Mouse (Mus musculus) left cerebral cortex, postnatal 36 days (tissue): ENCODE measurements around the gene Lhfpl2. TPM values are rescaled to one million over a fixed set of nuclear protein-coding genes. Genes with fewer than 3 reads are reported as not detected.
"Not testable (repeated sequence)": the region's sequence is repeated elsewhere in the genome, so short reads cannot be mapped to it uniquely, and the experiment has no call there.

Experiments used
- DNase-seq, 2 experiments: peaks; one replicate each; pipeline ENCODE4 v3.0.0; 2021 to 2022; ENCODE audit warnings: low spot score in 2 of 2, mixed read lengths in 1 of 2
- intact Hi-C: fragments of 180-260 bp; cut with DNase I; formaldehyde crosslinking; loops from one replicate; pipeline ENCODE4 v1.15.1; 2025
- total RNA-seq, 2 experiments: library from RNA; stranded (reverse); gene quantifications; 2 replicates each; pipeline ENCODE4 v1.2.3; 2021

The Lhfpl2 gene
- 10 to 100 TPM; 12.3 to 12.4 TPM for total RNA-seq

GRCm38 (mm10) chr13:94057563-94058560 lies at the start of gene Lhfpl2:
Lhfpl2 (plus strand) TSS chr13:94057796.
- intact Hi-C loops: no loop called here
- DNase-seq: peak in 1 of 2 experiments; percentile 18

DNA sequence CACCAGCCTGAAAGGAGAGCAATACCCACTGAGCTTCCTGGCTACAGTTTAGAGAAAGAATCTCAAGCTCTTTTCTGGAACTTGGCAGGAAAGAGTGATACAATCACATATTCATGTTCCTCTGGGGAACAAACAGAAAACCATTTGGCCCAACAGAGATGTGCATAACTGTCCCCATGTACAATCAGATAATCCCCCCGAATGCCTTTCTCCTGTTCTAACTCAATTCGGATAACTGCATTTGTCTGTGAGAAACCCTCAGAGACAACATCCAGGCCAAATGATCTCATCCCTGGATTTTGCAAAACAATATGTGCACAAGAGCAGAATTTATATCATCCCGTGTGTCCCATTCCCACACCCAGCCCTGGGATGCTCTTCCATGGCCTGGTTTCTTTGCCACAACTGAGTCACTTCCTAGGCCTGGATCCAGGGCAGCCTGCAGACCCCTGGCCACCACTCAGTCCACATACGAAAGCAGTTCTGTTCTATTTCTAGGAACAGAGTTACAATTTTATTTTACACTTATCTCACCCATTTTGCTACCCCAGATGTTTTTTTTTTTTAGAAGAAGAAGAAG lies 45.5 kb upstream of the Lhfpl2 start:
- no peak for DNase-seq
- intact Hi-C loops: no loop called here

- intact Hi-C loops: no loop called here
- DNase-seq: no peak
These were observed 43.6 kb upstream of the Lhfpl2 start for GRCm38 (mm10) chr13:94013986-94014385.

DNA sequence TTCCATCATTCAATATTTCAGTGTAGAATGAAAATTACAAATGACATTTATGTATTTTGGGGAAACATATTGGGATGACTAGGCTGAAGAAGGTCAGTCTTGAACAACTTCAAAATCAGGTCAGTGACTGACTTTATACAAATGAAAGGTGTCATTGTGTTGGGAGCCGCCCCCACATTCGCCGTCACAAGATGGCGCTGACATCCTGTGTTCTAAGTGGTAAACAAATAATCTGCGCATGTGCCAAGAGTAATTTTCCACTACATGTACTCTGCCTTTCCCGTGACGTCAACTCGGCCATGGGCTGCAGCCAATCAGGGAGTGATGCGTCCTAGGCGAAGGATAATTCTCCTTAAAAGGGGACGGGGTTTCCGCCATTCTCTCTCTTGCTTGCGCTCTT lies 33.0 kb upstream of the Lhfpl2 start:
- intact Hi-C loops, DNase-seq: not testable (repeated sequence)

DNA sequence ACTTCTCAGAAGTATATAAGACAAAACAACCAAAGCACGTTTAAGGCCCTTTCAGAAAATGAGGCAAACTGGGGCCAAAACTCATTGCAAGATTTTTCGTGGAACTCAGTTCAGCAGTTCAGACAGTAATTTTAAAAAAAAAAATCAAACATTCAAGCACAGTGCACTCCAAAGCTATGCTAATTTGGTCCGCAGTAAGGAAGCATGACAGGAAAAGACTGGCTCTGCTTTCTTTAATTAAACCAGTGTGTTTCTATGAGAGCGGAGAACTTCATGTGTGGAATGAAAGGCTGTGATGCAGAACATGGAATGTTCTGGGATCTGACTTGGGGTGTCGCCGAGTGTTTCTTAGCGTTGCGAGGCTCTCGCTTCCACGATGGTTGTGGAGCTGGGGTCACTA lies 28.4 kb upstream of the Lhfpl2 start:
- DNase-seq: no peak
- intact Hi-C loops: no loop called here

DNA sequence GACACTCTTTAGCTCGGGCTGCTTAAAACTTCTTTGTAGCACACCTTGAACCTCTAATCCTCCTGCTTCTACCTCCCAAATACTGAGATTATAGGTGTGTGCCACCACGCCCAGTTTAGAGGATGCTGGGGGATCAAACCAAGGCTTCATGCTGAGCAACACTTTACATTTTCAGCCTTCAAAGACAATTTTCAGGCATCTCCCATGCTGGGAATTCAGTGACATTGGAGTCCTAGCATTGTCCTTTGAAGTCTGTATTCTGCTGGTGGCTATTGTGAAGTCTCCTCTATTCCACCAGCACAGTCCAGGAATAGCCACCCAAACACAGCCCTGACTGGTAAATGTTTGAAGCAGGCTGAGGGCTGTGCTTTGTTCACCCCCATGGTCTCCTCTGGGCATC lies 27.0 kb upstream of the Lhfpl2 start:
- intact Hi-C loops: no loop called here
- no peak for DNase-seq

- intact Hi-C loops: no loop called here
- no peak for DNase-seq
These were observed 20.1 kb upstream of the Lhfpl2 start for GRCm38 (mm10) chr13:94037313-94038051.

GRCm38 (mm10) chr13:94038052-94038340 lies 19.6 kb upstream of the Lhfpl2 start:
- intact Hi-C loops: no loop called here
- no peak for DNase-seq

DNA sequence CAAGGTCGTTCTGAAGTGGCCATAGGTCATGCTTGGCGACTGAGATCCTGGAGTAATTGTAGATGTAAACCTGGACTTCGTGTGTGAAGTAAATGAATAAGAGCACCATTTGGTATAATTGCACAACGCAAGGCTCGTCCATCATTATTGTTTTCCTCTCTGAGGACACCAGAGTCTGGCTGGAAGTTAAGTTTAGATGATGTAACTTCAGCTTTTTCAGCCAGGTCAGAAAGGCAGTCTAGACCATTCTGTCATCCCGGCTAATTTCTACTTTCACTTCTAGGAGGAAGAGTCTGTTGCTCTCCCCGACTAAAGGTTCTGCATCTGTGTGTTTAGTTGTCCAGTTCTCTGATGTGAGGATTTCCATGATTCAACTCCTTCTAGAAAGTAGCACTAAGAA lies 7.6 kb upstream of the Lhfpl2 start:
- intact Hi-C loops: no loop called here
- DNase-seq: no peak

DNA sequence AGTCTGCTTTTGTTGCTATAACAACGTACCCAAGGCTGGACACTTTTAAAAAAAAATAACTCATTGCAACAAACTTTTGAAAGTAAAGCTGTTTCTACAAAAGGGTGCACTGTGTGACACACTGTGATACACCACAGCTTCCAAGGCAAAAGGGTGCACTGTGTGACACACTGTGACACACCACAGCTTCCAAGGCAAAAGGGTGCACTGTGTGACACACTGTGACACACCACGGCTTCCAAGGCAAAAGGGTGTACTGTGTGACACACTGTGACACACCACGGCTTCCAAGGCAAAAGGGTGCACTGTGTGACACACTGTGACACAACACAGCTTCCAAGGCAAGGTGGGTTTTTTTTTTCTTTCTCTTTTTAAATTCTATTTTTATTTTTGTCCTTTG lies 6.8 kb upstream of the Lhfpl2 start:
- intact Hi-C loops: no loop called here

DNA sequence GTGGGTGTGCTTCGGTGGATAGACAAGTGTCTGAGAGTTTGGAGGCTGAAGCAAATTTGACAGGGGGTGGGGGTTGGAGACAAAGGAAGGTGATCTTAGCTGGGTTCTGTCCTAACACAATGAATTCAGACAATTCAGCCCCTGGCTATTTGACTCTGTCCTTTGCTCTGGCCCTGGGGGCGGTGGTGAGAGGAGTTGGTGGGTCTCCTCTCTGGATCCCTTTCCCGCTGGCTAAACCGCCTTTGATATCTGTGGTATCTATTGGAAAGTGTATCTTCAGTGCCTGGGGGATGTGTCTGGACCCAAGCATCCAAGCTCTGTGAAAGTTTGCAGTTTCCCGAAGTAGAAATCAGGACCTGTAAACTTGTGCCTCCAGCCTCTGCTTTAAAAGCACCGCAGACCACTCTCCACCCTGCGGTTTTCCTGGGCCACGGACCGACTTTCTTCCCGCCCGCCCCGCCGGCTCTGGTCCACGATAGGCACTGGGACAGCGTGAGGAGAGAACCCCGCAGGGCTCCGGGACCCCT lies 497 bp upstream of the Lhfpl2 start:
- DNase-seq: no peak
- intact Hi-C loops: no loop called here

More for the DNA sequence above, 6.8 kb upstream of the Lhfpl2 start:
- no peak for DNase-seq

GRCm38 (mm10) chr13:94058642-94059222 lies 1.1 kb downstream of the Lhfpl2 start:
- intact Hi-C loops: no loop called here
- no peak for DNase-seq

DNA sequence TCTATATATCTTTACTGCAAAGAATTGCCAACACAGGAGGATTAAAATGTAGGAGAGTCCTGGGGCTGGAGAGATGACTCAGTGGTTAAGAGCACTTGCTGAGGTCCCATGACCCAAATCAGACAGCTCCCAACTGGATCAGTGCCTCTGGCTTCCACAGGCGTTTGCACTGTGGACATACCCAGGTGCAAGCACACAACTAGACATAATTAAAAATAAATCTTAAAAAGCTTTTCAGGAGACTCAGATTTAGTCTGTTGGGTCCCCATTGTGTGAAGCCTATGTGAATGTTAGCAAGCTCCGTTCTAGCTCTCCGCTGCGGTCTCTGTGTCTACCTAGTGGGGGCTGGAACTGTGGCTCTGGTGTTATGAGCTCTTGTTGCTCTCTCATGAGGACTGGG lies 1.8 kb downstream of the Lhfpl2 start:
- DNase-seq: no peak
- intact Hi-C loops: no loop called here

- no peak for DNase-seq
- intact Hi-C loops: no loop called here
These were observed 2.2 kb downstream of the Lhfpl2 start for GRCm38 (mm10) chr13:94059778-94060177.

GRCm38 (mm10) chr13:94060461-94060860 lies 2.9 kb downstream of the Lhfpl2 start:
- DNase-seq: no peak
- intact Hi-C loops: no loop called here

- intact Hi-C loops: no loop called here
These were observed 3.8 kb downstream of the Lhfpl2 start for GRCm38 (mm10) chr13:94061256-94061877.

GRCm38 (mm10) chr13:94062349-94063111 lies 4.9 kb downstream of the Lhfpl2 start:
- intact Hi-C loops: no loop called here
- no peak for DNase-seq

More at GRCm38 (mm10) chr13:94061256-94061877, 3.8 kb downstream of the Lhfpl2 start:
- no peak for DNase-seq

DNA sequence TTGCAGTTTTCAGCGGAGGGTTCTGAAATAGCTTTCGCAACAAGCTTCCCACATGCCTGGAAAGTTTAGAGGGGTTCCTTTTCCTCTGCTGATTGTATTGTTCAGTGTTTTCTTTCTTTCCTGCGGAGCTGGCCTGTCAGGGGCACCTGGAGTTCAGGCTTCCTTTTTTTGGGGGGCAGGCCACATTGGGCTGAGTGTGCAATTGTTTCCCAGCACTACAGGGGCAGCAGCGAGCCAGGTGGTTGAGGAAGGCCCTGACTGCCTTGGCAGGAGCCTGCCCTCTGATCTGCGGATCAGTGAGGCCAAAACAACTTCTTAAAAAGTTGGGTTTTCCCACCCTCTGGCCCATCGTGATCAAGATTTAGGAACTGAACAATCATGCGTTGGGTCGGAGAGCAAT lies 5.6 kb downstream of the Lhfpl2 start:
- DNase-seq: no peak
- intact Hi-C loops: no loop called here

GRCm38 (mm10) chr13:94064571-94064970 lies 7.0 kb downstream of the Lhfpl2 start:
- no peak for DNase-seq
- intact Hi-C loops: no loop called here
